Mouse (Mus musculus): ENCODE results near the gene Pogz.

DNA sequence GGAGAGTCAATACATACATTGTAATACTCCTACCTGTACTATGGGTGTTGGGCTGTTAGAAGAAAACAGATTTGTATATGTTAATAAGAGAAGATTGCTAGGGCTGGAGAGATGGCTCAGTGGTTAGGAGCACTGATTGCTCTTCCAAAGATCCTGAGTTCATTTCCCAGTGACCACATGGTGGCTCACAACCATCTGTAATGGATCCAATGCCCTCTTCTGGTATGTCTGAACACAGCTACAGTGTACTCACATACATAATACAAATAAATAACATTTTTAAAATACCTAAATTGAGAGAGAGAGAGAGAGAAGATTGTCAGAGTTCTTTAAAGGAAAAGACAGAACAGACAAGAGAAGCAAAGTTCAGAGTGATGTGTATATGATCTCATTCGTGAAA is 29.1 kb upstream of the Pogz start:
- TF ChIP-seq FLI1 (IDR thresholded peaks at IDR 0.05; ENCODE audit: low read length) (no peak), GATA1 (IDR thresholded peaks at IDR 0.05; ENCODE audit: borderline replicate concordance, low read length) (no peak)
